Mouse (Mus musculus): ENCODE measurements around the gene Gm49711. TPM values are rescaled to one million over a fixed set of nuclear protein-coding genes. Genes with fewer than 3 reads are reported as not detected.

Gm49711 gene
- polyA plus RNA-seq, 1 experiment from 2014 or later, result 0.11 TPM

GRCm38 (mm10) chr16:92039966-92040365, 18.1 kb upstream of the Gm49711 start:
- Histone ChIP-seq H3K4me3 (no peak overlapping the region), H3K27ac (replicated peaks) (no peak overlapping the region), H3K9me3 (replicated peaks) (no peaks in the 10 kb centered on the region), H3K27me3 (ENCODE audit: low read depth, poor library complexity, severe bottlenecking) (no peaks in the 10 kb centered on the region), H3K36me3 (no peaks in the 10 kb centered on the region), H3K4me1 (peaks cover 6% of the 10 kb centered on the region)
- WGBS, result 98% methylated on average over 11 of the region's 11 CpGs
- DNase-seq (ENCODE audit: low spot score), result no peak

- WGBS, result 86% methylated on average over 7 of the region's 7 CpGs
- Histone ChIP-seq H3K4me3 (no peak overlapping the region), H3K9me3 (replicated peaks) (peaks cover 15% of the 10 kb centered on the region), H3K27ac (replicated peaks) (0 out of 2 replicates have a peak overlapping the region, but pooled peaks have one; percentile 7), H3K4me1 (peaks cover 9% of the 10 kb centered on the region), H3K36me3 (peaks cover 9% of the 10 kb centered on the region), H3K27me3 (ENCODE audit: low read depth, poor library complexity, severe bottlenecking) (no peaks in the 10 kb centered on the region)
- DNase-seq (ENCODE audit: low spot score), result no peak
Measured at GRCm38 (mm10) chr16:92051777-92052310, 6.3 kb upstream of the Gm49711 start.

GRCm38 (mm10) chr16:92052569-92052968, 5.5 kb upstream of the Gm49711 start:
- H3K27me3 ChIP-seq (ENCODE audit: low read depth, poor library complexity, severe bottlenecking), result no peaks in the 10 kb centered on the region
- peaks cover 15% of the 10 kb centered on the region for H3K9me3 ChIP-seq (replicated peaks)
- H3K36me3 ChIP-seq, result peaks cover 9% of the 10 kb centered on the region
- H3K4me1 ChIP-seq, result peaks cover 14% of the 10 kb centered on the region
- H3K27ac ChIP-seq (replicated peaks), result no peak overlapping the region
- DNase-seq (ENCODE audit: low spot score), result no peak
- 75% methylated on average over 10 of the region's 10 CpGs for WGBS
- H3K4me3 ChIP-seq, result no peak overlapping the region

DNA sequence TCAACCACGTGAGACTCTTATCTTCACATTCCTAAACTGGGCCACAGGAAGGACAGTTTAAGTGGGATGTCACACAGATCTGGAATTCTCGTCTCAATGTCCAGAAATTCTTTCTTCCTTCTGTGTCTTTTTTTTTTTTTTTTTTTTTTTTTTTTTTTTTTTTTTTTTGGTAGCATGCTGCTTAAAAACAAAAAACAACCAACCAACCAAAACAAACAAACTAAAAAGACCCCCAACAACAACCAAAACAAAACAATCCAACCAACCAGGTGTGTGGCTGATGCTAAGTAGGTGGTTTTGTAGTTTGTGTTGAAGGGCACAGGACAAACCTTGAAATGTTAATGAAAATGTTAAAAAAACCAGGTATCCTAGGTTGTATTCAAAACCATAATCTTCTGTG, 1.4 kb upstream of the Gm49711 start:
- H3K4me1 ChIP-seq, result peaks cover 36% of the 10 kb centered on the region
- no peak overlapping the region for H3K27ac ChIP-seq (replicated peaks)
- peaks cover 15% of the 10 kb centered on the region for H3K9me3 ChIP-seq (replicated peaks)
- peaks cover 24% of the 10 kb centered on the region for H3K36me3 ChIP-seq
- 57% methylated on average over 2 of the region's 2 CpGs for WGBS
- no peak overlapping the region for H3K4me3 ChIP-seq
- DNase-seq (ENCODE audit: low spot score), result no peak
- no peaks in the 10 kb centered on the region for H3K27me3 ChIP-seq (ENCODE audit: low read depth, poor library complexity, severe bottlenecking)

- Histone ChIP-seq H3K27ac (replicated peaks) (peak overlapping the region; percentile 95), H3K4me3 (peak overlapping the region; percentile 96), H3K27me3 (ENCODE audit: low read depth, poor library complexity, severe bottlenecking) (no peaks in the 10 kb centered on the region), H3K36me3 (peaks cover 32% of the 10 kb centered on the region), H3K9me3 (replicated peaks) (peaks cover 15% of the 10 kb centered on the region), H3K4me1 (peaks cover 36% of the 10 kb centered on the region)
- WGBS, result 8% methylated on average over 11 of the region's 11 CpGs
- no peak for DNase-seq (ENCODE audit: low spot score)
Measured at GRCm38 (mm10) chr16:92057456-92057851, 662 bp upstream of the Gm49711 start.

- WGBS, result 3% methylated on average over 37 of the region's 63 CpGs
- peak overlapping the region; percentile 95 for H3K27ac ChIP-seq (replicated peaks)
- DNase-seq (ENCODE audit: low spot score), result peak; percentile 42
Measured at GRCm38 (mm10) chr16:92058644-92059620, 816 bp downstream of the Gm49711 start.

DNA sequence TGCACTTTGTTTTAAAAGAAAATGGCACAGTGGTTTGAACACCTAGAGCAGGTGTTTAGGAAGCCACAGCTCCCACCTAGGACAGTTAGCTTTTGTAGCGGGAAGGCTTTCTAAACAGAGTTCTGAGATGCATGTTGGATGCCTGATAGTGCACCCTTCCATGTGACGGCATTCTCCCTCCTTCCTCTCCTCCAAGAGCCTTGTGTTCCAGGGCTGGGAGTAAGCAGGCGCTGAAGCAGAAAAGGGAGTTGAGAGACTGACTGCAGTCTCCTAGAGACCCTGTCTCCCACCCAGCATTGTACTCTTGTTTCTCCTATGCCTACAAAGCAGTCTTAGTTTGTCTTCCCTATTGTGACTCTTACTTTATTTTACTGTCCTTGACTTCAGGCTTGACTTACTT, 2.1 kb downstream of the Gm49711 start:
- 75% methylated on average over 3 of the region's 3 CpGs for WGBS
- Histone ChIP-seq H3K27me3 (ENCODE audit: low read depth, poor library complexity, severe bottlenecking) (no peaks in the 10 kb centered on the region), H3K4me1 (peaks cover 36% of the 10 kb centered on the region), H3K9me3 (replicated peaks) (no peaks in the 10 kb centered on the region), H3K4me3 (no peak overlapping the region), H3K27ac (replicated peaks) (no peak overlapping the region), H3K36me3 (peaks cover 51% of the 10 kb centered on the region)
- DNase-seq (ENCODE audit: low spot score), result no peak

More at GRCm38 (mm10) chr16:92058644-92059620, 816 bp downstream of the Gm49711 start:
- no peaks in the 10 kb centered on the region for H3K27me3 ChIP-seq (ENCODE audit: low read depth, poor library complexity, severe bottlenecking)
- peaks cover 36% of the 10 kb centered on the region for H3K4me1 ChIP-seq
- peak overlapping the region; percentile 96 for H3K4me3 ChIP-seq
- H3K36me3 ChIP-seq, result peaks cover 43% of the 10 kb centered on the region
- peaks cover 8% of the 10 kb centered on the region for H3K9me3 ChIP-seq (replicated peaks)

DNA sequence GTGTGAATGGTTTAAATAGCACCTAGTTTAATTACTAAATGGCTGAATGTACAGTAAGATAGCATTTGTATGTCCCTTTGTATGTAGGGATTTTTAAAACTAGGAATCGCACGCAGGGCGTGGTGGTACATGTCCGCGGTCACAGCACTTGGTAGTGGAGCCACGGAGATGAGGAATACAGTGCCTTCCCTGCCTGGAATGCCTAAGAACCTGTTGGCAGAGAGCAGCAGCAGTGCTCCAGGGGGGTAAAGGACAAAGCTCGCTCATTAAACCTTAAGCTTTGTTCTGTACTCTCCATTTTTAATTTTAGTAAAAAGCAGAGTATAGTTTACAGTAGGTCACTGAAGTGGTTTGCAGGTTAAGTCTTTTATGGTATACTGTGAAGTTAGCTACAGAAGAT, 3.5 kb downstream of the Gm49711 start:
- Histone ChIP-seq H3K27me3 (ENCODE audit: low read depth, poor library complexity, severe bottlenecking) (no peaks in the 10 kb centered on the region), H3K27ac (replicated peaks) (no peak overlapping the region), H3K9me3 (replicated peaks) (no peaks in the 10 kb centered on the region), H3K4me1 (peaks cover 36% of the 10 kb centered on the region), H3K36me3 (peaks cover 64% of the 10 kb centered on the region), H3K4me3 (no peak overlapping the region)
- no peak for DNase-seq (ENCODE audit: low spot score)
- whole genome bisulfite sequencing, result 95% methylated on average over 7 of the region's 7 CpGs

GRCm38 (mm10) chr16:92062832-92063231, 4.7 kb downstream of the Gm49711 start:
- H3K36me3 ChIP-seq, result peaks cover 76% of the 10 kb centered on the region
- H3K27me3 ChIP-seq (ENCODE audit: low read depth, poor library complexity, severe bottlenecking), result no peaks in the 10 kb centered on the region
- no peak overlapping the region for H3K27ac ChIP-seq (replicated peaks)
- H3K9me3 ChIP-seq (replicated peaks), result no peaks in the 10 kb centered on the region
- H3K4me3 ChIP-seq, result no peak overlapping the region
- no peak for DNase-seq (ENCODE audit: low spot score)
- 97% methylated on average over 1 of the region's 1 CpGs for WGBS
- peaks cover 29% of the 10 kb centered on the region for H3K4me1 ChIP-seq

DNA sequence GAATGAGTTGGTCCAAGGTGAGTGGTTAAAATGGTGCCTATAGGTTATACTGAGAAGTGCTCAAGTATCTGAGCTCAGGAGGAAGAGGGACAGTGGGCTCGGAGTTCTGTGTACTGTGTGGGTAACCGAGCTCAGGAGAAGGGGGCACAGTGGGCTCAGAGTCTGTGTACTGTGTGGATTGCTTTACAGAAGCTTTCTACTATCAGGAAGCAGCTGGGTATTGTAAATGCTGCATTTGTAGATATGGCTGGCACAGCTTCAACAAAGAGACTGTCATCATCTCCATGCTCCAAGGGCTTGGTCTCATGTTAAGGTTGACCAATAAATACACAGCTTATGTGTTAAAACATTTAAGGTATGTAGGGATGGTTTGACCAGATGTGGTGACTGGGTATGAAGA, 6.7 kb downstream of the Gm49711 start:
- Histone ChIP-seq H3K9me3 (replicated peaks) (no peaks in the 10 kb centered on the region), H3K27me3 (ENCODE audit: low read depth, poor library complexity, severe bottlenecking) (no peaks in the 10 kb centered on the region), H3K36me3 (peaks cover 96% of the 10 kb centered on the region), H3K4me1 (peaks cover 11% of the 10 kb centered on the region), H3K27ac (replicated peaks) (no peak overlapping the region), H3K4me3 (no peak overlapping the region)
- 92% methylated on average over 2 of the region's 2 CpGs for WGBS
- DNase-seq (ENCODE audit: low spot score), result no peak

DNA sequence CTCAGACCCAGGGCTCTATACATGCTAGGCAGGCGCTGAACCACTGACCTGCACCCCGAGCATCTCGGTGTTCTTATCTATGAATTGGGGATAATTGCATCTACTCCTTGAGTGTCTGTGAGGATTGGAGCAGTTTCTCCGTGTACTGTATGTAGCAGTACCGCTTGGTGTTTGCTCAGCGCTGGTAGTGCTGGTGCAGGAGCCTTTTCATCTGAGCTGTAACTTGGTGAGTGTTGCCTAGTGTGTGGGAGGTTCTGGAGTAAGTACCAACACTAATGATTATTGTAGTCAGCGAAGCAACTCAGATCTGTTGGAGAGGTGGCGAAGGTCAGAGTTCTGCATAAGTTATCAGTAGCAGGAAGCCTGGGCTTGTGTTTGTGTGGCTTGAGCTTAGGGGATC, 12.2 kb downstream of the Gm49711 start:
- WGBS, result 92% methylated on average over 8 of the region's 8 CpGs

DNA sequence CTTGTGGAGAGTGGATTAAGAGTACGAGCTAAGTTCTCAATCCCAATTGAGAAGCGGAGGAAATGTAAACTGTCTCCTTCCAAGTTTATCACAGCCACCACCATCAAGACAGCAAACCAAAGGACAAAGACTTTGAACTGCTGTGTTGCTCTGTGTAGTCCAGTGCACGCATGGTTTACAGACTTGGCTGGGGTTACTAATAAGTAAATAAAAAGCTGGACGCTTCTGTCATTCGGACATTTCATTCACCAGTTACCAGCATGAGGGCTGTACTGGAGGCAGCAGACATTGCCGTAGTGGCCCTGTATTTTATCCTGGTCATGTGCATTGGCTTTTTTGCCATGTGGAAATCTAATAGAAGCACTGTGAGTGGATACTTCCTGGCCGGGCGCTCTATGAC, 18.7 kb downstream of the Gm49711 start:
- H3K4me3 ChIP-seq, result no peak overlapping the region
- 96% methylated on average over 8 of the region's 8 CpGs for WGBS
- peaks cover 58% of the 10 kb centered on the region for H3K36me3 ChIP-seq
- DNase-seq (ENCODE audit: low spot score), result no peak
- H3K4me1 ChIP-seq, result peaks cover 9% of the 10 kb centered on the region; the same call in 1 of the 2 replicates
- H3K27ac ChIP-seq (replicated peaks), result no peak overlapping the region
- no peaks in the 10 kb centered on the region for H3K9me3 ChIP-seq (replicated peaks)
- H3K27me3 ChIP-seq (ENCODE audit: low read depth, poor library complexity, severe bottlenecking), result no peaks in the 10 kb centered on the region

More for the DNA sequence above, 12.2 kb downstream of the Gm49711 start:
- no peak for DNase-seq (ENCODE audit: low spot score)
- H3K9me3 ChIP-seq (replicated peaks), result no peaks in the 10 kb centered on the region
- H3K27me3 ChIP-seq (ENCODE audit: low read depth, poor library complexity, severe bottlenecking), result no peaks in the 10 kb centered on the region
- no peak overlapping the region for H3K27ac ChIP-seq (replicated peaks)
- peaks cover 73% of the 10 kb centered on the region for H3K36me3 ChIP-seq
- no peaks in the 10 kb centered on the region for H3K4me1 ChIP-seq
- H3K4me3 ChIP-seq, result no peak overlapping the region

Measured in midbrain, embryonic 10.5 days (tissue).